Mouse (Mus musculus): ENCODE measurements around the gene Fancg. TPM values are rescaled to one million over a fixed set of nuclear protein-coding genes. Genes with fewer than 3 reads are reported as not detected.
A peak's percentile ranks its signal among the peaks of the same experiment; 100 is the strongest.

Fancg gene
- 1 to 10 TPM; 1.1 to 2.2 (median 1.5) TPM for total RNA-seq (2022)

DNA sequence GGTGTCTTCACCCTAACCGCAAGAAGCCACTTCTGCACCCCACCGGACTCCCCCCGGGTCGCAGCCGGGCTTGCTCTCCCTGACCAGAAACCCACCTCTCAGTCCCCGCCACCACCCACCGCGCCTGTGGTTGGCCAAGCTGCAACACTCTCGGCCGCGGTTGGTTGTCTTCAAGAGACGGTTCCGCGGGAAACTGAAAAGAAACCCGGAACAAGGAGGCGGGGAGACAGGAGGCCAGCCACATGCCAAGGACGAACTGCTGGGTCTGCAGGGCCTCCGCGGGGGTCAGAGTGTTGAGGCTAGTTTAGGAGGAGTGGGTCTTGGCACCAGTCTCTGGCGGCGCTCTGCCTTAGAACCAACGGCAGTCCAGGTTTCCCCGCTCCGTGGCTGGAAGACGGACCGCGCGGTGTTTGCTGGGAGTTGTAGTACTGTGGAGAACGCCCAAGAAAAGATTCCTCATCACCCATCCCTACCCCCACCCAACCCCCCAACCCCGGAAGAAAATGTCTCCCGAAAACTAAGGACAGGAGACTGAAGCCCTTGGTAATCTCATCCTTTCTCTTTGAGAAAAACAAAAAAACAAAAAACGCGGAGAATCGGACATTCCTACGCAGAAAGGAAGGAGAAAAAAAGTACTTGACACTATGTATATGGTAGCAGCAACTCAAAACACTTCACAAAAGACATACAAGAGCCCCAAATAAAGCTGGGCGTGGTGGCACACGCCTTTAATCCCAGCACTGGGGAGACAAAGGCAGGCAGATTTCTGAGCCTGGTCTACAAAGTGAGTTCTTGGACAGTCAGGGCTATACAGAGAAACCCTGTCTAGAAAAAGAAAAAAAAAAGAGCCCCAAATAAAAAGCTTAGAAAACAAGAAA, at the start of gene Fancg:
TSS of gene Fancg (minus strand) at position 346 of the 878 bp plus-strand sequence.
- DNase-seq (ENCODE audit: low spot score in 2 of 2), result peak; percentile 60 to 62

DNA sequence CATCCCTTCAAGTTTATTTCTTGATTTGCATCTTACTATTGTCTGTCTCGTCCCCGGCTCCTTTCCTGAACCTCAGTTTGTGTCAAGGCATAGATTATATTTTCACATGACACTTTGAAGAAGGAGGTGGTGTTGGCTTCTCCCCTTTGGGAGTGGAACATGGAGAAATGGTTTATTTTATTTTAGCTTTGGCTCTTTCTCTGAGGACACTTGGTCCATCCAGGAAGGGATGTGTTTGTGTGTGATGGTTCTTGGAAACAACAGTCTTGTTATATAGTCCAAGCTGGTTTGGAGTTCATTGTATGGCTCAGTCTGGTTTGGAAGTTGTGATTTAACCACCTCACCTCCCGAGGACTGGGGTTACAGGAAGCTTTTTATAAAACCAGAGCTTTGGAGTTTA, 49.4 kb upstream of the Fancg start:
- DNase-seq (ENCODE audit: low spot score in 2 of 2), result no peak

DNA sequence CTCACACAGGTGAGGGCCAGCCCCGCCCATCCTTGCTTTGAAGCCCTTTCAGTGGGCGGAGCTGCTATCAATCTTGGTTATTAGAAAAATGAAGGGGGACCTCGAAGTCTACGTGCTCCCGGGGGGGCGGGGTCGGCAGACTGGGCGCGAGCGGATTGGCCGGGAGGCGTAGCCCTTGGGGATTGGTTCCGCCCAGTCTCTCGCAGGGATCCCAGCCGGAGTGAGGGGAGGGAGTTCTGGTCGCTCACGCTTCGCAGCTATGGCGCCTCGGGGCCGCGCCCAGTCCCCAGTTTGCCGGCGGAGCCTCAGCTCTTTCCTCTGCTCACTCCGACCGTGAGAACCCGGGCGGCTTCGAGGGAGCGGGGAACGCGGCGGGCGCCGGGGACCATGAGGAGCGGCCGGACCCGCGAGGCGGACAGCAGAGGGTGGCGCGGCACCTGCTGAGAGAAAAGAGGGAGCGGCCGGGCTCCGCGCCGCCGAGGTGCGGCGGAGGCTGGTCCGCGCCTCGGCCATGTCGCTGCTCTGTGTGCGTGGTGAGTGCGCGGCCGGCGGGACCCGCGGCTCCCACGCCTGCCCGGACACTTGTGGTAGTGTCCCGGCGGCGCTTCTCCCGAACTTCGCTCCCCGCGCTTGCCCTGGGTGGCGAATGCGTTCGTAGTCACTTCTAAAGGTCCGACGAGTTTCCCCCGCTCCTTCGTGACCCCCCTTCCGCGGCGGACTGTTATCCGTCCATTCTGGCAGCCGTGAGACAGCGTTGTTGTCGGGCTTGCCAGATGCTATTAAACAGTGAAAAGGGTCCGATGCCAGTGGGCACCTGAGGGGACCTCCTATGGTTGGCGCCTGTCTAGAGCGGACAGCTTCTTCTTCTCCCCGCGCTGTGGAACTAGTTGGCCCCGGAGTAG, 48.7 kb upstream of the Fancg start, which contains the start of gene Unc13b:
TSS of gene Unc13b (plus strand) at position 201 of the 902 bp plus-strand sequence.
- DNase-seq (ENCODE audit: low spot score in 2 of 2), result peak; percentile 50 to 71

DNA sequence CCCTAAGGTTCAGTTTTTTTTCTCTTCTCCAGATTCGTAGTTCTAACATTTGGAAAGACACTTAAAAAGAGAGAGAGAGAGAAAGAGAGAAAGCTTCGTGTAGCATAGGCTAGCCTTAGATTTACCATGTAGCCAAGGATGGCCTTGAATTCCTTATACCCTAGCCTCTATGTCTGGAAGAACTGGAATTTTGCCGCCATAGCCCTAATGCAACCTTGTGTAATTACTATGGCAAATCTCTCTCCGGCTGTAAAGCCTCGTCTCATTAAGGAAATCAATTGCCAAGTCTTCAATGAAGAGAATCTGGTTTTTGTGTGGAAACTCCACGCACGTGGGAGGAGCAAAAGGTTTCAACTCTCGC, 48.1 kb upstream of the Fancg start:
- DNase-seq (ENCODE audit: low spot score in 2 of 2), result no peak

DNA sequence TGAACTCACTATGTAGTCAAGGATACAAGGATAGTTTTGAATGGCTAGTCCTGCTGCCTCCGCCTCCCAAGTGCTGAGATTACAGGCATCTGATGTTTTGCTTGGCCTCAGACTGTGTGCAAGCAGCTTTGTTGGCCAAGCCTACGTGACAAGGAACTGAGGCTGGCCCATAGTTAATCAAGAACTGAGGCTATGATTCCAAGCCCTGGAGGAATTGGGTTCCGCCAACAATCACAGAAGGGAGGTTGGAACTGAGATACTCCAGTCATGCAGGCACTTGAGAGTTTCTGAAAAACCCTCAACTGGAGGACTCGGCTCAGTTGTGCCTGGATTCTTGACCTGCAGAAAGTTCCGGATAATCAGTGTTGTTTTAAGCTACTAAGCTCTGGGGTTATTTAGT, 47.3 kb upstream of the Fancg start:
- DNase-seq (ENCODE audit: low spot score in 2 of 2), result no peak

DNA sequence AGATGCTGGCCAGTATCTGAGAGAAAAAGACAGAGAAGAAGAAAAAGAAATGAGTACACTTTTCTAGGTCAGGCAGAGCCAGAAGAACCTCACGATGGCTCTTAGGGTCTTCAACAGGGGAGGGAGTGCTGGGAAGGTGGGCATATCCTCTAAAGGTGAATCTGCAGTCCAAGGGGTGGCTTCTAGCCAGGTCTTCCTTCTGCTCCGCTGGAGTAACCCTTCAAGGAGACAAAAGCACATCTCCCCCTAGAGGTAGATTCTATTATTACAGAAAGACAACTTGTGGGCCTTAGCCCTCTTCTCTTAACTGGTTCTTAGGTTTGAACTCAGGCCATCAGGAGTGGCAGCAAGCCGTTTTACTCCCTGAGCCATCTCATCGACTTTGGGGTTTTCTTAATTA, 42.3 kb upstream of the Fancg start:
- DNase-seq (ENCODE audit: low spot score in 2 of 2), result no peak

DNA sequence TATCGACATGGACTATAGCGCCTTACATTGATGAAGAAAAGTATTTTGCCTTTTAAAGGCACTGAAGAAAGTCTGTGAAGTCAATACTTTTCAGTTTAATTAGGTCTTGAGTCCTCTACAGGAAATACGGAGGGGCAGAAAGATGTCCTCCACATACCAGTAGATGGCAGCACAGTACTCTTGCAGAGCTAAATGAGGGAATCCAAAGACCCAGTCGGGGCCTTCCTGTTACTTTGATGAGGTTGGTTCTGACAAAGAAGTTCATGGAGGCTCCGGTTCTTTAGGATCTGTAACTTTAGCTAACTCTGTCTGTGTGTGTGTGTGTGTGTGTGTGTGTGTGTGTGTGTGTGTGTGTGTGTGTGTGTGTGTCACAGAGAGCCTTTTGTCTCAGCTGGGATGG, 36.9 kb upstream of the Fancg start:
- DNase-seq (ENCODE audit: low spot score in 2 of 2), result peak; percentile 53 to 56

DNA sequence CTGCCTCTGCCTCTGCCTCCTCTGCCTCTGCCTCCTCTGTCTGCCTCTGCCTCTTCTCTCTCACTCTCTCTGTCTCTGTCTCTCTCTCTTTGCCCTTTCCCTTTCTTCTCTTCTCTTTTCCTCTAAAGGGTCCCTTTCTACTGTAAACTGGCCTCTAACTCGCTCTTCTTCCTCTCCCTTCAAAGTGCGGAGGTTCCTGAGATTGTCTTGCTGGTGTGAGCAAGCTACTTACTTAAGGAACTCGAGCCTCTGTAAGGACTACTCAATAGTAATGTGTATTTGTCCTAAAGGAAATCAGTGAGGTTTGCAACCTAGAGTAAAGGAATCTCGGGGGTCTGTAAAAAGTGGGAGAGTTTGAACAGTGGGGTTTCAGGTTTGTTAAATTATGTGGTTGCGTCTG, 36.3 kb upstream of the Fancg start:
- no peak for DNase-seq (ENCODE audit: low spot score in 2 of 2)

DNA sequence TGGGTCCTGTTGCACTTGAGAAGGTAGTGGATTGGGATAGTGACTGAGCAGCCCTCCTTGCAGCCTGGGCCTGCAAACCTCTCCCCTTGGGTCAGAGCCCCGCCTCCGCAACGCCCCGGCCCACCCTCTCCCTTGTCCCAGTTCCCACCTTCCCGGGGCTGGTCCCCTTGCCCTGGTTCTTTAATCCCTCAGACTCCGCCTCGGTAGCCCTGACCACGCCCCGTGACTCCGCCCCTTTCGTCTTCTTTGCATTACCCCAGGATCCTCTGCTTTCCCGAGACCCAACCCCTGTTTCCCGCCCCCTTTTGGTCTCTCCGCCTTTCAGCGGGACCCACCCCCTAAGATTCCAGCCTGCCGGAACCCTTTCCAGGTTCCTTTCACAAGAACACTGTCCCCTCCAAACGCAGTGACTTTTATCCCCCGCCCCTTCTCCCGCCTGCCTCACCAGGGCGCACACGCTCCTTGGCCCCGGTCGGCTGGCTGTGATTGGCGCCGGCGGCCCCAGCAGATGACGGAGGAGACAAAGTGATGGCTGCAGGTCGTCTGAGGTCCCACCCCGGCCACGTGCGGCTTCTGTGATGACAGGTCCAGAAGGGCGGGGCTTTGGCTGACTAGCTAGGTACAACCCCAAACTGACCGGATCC, 35.5 kb upstream of the Fancg start, which contains the start of gene Fam214b:
TSS of gene Fam214b (minus strand) at position 562 of the 644 bp plus-strand sequence.
- peak; percentile 98 for DNase-seq (ENCODE audit: low spot score in 2 of 2)

DNA sequence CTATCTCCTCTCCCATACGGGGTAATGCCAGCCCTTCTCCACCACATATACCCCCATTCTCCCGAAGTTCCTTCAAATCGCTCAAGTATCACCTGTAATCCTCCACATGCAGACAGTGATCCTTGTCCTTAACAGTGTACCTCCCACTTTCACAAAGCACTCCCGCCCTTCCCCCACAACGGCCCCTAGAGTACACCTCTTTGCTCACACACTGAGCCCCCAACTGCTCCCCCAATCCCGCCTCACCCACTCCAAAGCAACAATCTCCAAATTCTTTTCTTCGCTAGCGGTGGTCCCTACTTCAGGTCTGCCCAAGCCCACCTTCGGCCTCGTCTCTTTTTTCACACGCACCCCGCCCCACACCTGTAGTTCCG, 35.0 kb upstream of the Fancg start:
- no peak for DNase-seq (ENCODE audit: low spot score in 2 of 2)

DNA sequence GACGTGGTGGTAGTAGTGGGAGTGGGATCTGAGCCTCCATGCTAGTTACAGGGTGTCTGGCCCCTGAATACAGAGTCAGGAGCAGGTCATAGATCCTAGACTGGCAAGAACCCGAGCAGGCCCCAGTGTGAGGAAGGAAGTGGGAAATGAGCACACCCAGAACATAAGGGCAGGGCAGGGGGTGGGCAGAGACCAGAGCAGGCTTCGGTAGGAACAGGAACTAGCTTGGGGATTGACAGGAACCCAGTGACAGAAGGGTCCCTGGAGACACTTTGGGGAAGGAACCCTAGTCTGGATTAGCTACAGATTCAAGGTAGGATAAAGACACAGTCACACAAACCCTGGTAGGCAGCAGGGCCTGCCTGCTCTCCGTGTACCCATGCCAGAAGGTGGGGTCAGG, 34.4 kb upstream of the Fancg start:
- no peak for DNase-seq (ENCODE audit: low spot score in 2 of 2)

DNA sequence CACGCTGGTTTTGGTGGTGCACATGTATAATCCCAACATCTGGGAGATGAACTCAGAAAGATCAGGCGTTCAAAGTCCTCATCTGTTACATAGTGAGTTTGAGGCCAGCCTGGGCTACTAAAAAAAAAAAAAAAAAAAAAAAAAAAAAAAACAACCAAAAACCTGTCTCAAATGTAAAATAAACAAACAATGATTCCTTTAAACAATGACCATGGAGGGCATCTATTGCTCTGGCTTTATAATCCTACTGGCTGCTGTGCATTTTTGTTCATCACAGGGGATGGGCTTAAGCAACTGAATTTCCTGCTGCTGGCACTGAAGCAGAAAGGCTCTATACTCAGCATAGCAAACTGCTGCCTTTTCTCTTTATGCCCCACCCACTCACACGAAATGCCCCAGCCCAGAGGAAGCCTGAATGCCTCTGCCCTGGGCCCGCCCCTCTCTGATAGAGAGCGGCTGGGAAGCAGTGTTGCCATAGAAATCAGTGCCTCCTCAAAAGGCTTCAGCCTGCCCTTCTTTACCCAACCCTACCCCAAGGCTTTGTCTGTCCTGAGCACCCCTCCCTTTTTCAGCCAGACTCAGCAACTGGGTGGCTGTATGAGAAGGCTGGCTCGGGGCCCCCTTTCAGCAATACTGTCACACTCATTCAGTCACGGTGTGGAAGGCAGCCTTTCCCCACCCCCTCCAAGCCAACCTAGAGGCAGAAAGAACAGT, 33.5 kb upstream of the Fancg start:
- DNase-seq (ENCODE audit: low spot score in 2 of 2), result no peak

DNA sequence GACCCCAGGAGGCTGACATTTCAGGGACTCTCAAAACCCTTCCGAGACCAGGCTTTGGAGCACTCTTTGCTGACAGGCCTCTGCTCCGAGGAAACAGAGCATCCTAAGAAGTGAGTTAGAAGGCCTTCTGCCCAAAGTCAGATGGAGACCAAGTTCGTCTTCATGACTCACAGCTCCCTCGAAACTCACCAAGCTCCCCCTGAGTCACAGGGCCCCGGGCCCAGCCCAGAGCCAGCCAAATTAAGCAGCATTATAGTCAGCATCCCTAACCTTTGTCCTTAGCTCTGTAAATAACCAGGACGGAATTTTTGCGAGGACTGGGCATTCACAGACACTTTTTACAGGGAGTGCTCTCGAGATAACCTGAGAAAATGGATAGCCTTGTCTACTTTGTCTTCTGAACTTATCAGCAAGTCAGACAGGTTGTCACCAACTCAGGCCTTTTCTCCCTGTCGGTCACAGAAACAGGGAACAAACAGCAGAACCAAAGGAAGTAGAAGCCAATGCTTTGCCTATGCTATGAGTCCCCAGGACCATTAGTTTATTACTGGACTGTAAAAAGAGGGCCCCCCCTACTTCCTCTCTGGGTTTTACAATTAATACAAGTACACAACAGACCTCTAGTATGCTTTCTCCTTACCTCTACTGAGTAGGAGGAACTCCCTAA, 30.7 kb upstream of the Fancg start:
- no peak for DNase-seq (ENCODE audit: low spot score in 2 of 2)

DNA sequence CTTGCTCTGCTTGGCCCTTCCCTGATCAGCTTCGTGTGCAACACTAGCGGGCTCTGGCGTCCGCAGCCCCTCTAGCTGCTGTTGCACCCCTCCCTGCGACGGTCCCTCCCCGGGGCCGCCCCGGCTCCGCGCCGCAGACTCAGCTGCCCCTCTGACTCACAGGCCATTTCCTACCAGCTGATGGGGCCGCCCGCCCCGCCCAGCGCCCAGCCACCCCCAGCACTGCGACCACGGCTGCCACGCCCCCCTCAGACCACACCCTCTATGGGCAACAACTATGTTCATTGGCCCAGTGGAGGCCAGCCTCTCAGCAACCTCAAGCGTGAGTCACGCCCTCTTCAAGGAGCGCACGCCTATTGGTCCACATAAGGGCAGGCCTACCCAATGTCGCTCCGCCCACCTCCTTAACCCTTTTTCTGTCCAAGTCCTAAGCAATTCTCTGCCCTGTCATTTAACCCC, 29.8 kb upstream of the Fancg start:
- peak; percentile 95 to 97 for DNase-seq (ENCODE audit: low spot score in 2 of 2)

DNA sequence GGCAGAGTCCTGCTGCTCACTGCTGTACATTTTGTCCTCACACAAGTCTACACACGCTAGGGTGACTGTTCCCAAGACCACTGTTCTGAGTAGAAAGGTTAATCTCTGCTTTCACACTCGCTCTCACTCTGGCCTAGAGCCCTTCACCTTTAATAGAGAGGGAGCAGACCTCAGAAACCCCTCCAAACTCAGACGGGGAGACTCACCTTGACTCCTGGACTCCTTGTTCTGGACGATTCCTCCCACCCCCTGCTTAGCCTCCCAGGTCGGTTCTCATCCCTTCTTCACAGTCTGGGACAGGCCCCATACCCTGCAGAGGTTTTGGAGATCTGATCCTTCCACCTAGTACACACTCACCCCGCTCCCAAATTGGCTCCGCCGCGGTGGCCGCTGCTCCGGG, 29.3 kb upstream of the Fancg start:
- no peak for DNase-seq (ENCODE audit: low spot score in 2 of 2)

DNA sequence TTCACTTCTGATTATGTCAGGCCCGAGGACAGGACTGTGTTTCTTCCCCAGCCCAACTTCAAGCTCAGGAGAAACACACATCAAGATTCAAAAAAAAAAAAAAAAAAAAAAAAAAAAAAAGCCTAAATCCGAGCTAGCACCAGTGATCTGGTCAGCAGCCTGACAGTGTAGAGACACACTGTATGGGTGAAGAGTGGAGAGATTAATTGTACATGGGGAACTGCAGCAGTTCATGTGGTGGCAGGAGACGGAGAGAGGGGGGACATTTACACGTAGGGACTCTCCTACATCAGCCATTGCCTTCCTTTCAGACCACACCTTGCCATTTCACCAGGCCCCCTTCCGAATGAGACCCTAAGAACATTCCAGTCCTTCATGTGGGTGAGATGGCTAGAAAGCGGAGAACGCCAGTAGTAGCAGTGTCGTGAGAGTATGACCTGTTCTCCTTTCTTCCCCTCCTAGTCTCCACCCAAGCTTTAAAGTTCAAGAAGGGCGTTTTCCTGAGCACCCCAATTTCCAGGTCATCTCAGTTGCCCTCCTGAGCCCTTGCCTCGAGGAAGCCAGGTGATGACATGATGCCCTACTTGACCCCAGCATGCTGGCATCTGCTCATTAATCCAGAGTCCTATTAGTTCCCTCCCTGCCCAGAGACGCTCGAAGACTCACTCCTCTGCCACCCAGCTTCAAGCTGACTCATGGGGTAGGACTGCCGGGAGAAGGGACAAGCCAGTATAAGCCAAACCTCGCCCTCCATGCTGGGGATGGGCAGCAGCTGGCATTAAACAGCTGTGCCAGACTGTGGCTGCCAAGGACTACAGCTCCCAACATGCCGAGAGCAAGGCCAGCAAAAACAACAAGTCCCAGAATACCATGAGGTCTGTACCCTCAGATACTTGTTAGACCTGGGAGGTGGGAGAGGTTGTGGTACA, 28.5 kb upstream of the Fancg start:
- peak in 1 of 2 experiments; percentile 53 for DNase-seq (ENCODE audit: low spot score in 2 of 2)

DNA sequence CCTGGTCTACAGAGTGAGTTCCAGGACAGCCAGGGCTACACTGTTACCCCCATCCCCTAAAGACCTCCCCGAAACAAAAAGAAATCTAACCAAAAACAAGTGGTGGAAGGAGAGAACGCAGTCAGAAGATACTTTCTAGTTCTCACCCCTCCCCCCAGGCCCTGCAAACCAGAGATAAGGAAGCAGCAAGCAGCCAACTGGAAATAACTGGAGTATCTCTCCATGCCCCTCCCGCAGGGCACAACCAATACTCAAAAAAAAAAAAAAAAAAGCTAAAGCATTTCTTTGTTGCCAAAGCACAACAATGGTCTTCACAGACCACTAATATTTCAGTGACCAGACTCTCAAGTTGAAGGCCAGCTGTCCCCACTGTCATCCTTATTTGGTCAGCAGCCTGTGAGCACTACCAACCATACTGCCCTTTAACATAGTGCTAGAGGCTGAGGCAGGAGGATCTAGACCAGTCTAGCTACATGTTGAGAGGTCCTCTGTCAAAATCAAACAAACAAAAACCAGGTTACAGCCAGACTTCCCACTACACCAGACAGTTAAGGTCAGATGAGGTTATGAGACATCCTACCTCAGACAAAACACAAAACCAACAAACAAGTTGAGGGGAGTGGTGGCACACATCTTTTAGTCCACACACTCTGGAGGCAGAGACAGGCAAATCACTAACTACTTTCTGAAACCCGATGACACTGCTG, 27.7 kb upstream of the Fancg start:
- no peak for DNase-seq (ENCODE audit: low spot score in 2 of 2)

DNA sequence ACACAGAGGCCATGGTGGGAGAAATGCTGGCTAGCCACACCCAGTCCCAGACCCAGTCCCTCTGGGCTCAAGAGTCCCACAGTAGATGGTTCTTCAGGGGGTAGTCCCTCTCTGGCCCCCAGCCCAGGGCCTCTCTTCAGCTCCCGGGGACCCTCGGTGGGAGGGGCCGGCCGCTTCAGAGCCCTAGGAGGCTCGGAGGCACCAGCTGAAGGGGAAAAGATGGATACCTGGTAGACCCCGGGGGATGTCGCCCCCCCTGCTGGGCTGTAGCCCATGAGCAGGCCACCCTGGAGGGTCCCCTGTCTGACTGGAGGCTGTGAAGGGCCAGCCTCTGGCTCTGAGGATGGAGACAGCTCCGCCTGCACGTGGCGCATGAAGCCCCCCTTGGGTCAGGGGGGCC, 26.1 kb upstream of the Fancg start:
- no peak for DNase-seq (ENCODE audit: low spot score in 2 of 2)

DNA sequence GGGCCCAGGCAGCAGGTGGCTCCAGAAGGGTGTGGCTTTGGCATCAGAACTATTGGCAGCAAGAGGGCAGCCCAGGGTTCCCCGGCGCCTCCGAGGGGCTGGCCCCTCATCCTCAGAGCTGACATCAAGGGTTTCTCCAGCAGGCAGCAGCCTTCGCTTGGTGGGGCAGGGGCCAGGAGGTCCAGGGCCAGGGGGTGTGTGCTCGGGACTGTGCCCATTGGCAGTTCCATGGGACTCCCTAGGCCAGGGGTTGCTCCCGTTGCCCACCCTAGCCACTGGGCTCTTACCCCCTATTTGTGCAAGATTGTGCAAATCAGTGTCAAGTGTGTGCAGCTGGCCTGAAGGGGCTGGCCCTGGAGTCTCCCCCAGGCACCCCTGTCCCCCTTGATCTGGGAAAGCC, 25.5 kb upstream of the Fancg start:
- DNase-seq (ENCODE audit: low spot score in 2 of 2), result no peak

Measured in gastrocnemius, adult 8-10 months (tissue).